Mouse (Mus musculus) midbrain, embryonic 12.5 days (tissue): ENCODE data around the gene Ndufc2. TPM values are rescaled to one million over a fixed set of nuclear protein-coding genes. Genes with fewer than 3 reads are reported as not detected.
"Not testable (repeated sequence)": the region's sequence is repeated elsewhere in the genome, so short reads cannot be mapped to it uniquely, and the experiment has no call there.

Experiments
- ATAC-seq: fragments of 200-750 bp; cut with Nextera tagmentation; 2 replicates; pipeline ENCODE4 v1.8.0; 2017; ENCODE audit warnings: low read depth, moderate TSS enrichment, moderate library complexity; ENCODE audit not compliant: low FRiP score
- H3K27ac ChIP-seq: fragments of 300-500 bp; sonication (generic); replicated peaks from 2 replicates; pipeline ENCODE4 v1.5.1; 2016; ENCODE audit warnings: mild to moderate bottlenecking
- H3K27me3 ChIP-seq: fragments of 300-500 bp; sonication (generic); 2 replicates; pipeline ENCODE4 v1.6.1; 2016; ENCODE audit warnings: mild to moderate bottlenecking
- H3K36me3 ChIP-seq: fragments of 300-500 bp; sonication (generic); 2 replicates; pipeline ENCODE4 v1.6.1; 2016
- H3K4me1 ChIP-seq: fragments of 300-500 bp; sonication (generic); 2 replicates; pipeline ENCODE4 v1.6.1; 2016
- H3K4me2 ChIP-seq: fragments of 300-500 bp; sonication (generic); replicated peaks from 2 replicates; pipeline ENCODE4 v1.6.1; 2016; ENCODE audit warnings: mild to moderate bottlenecking, moderate library complexity
- H3K4me3 ChIP-seq: fragments of 300-500 bp; sonication (generic); 2 replicates; pipeline ENCODE4 v1.5.1; 2016; ENCODE audit warnings: mild to moderate bottlenecking
- H3K9ac ChIP-seq: fragments of 300-500 bp; sonication (generic); replicated peaks from 2 replicates; pipeline ENCODE4 v1.6.1; 2016; ENCODE audit warnings: mild to moderate bottlenecking, moderate library complexity
- H3K9me3 ChIP-seq: fragments of 300-500 bp; sonication (generic); 2 replicates; pipeline ENCODE4 v1.6.1; 2016; ENCODE audit warnings: mild to moderate bottlenecking
- WGBS: fragments of 180-500 bp; shearing (Covaris S2); methylation state at CpG from one replicate; pipeline ENCODE4 v1.1.7; 2016; 5-methylcytosine and 5-hydroxymethylcytosine counted together
- polyA plus RNA-seq: library from polyadenylated mRNA; unstranded; fragments of >200 nt; fragmentation: Nextera tagmentation; extraction: Ambion mirVana; gene quantifications from 2 replicates; pipeline ENCODE4 v1.2.1, GENCODE M21; 2016

Gene Ndufc2
- polyA plus RNA-seq, 1 experiment from 2014 or later: 344 TPM

DNA sequence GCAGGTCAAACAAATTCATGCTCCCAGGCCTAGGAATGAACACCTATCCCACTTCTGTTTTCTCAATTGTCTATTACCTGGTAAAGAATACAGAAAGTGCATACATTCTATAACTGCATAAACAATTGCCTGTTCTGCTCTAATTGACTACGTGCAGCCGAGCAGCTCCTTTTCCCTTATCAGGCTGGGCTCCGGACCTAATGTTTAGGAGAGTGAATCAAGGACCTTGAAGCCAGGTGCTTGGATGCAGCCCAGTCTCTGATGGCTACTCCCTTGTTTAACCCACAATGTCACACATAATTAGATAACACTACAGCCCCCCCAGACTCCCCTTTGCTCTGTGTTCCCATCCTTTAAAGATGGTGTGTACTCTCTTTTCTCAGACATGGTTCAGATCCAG is 33.7 kb downstream of the Ndufc2 start:
- not testable (repeated sequence) for H3K36me3 ChIP-seq, H3K9me3 ChIP-seq, ATAC-seq, H3K9ac ChIP-seq, H3K27me3 ChIP-seq, H3K27ac ChIP-seq, H3K4me2 ChIP-seq, H3K4me3 ChIP-seq
- WGBS: 87% methylated on average over 3 of the region's 3 CpGs
- peaks cover 19% of the 10 kb centered on the region for H3K4me1 ChIP-seq

DNA sequence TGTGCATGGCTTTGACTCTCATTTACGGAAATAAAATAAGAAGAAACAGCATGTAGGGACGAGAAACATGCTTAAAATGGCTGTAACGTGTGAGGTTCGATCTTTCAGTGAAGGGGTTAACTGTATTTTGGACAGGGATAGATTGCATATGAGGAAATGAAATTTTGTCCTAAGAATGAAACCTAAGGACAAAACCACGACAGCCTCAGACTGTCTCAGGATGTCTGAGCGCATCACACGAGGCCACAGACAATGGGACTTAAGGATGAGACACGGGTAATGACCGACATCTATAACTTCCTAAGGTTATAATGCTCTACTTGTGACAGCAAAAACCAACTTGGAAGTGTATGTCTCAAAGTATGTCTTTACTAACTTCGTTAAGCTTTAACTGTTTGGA is 34.7 kb downstream of the Ndufc2 start:
- H3K4me3 ChIP-seq: no peak overlapping the region
- H3K36me3 ChIP-seq: no peaks in the 10 kb centered on the region
- no peak overlapping the region for H3K9ac ChIP-seq
- H3K4me2 ChIP-seq: no peak overlapping the region
- WGBS: 87% methylated on average over 10 of the region's 10 CpGs
- no peak overlapping the region for H3K27ac ChIP-seq
- H3K9me3 ChIP-seq: no peaks in the 10 kb centered on the region
- ATAC-seq: no peak
- H3K4me1 ChIP-seq: peaks cover 14% of the 10 kb centered on the region
- H3K27me3 ChIP-seq: no peaks in the 10 kb centered on the region

- no peaks in the 10 kb centered on the region for H3K27me3 ChIP-seq
- H3K36me3 ChIP-seq: no peaks in the 10 kb centered on the region
- no peak overlapping the region for H3K27ac ChIP-seq
- H3K4me3 ChIP-seq: no peak overlapping the region
- peaks cover 5% of the 10 kb centered on the region; the same call in 1 of the 2 replicates for H3K9me3 ChIP-seq
- H3K4me1 ChIP-seq: no peaks in the 10 kb centered on the region
- ATAC-seq: no peak
- H3K9ac ChIP-seq: no peak overlapping the region
- no peak overlapping the region for H3K4me2 ChIP-seq
These were observed 39.2 kb downstream of the Ndufc2 start for GRCm38 (mm10) chr7:97438986-97439385.

DNA sequence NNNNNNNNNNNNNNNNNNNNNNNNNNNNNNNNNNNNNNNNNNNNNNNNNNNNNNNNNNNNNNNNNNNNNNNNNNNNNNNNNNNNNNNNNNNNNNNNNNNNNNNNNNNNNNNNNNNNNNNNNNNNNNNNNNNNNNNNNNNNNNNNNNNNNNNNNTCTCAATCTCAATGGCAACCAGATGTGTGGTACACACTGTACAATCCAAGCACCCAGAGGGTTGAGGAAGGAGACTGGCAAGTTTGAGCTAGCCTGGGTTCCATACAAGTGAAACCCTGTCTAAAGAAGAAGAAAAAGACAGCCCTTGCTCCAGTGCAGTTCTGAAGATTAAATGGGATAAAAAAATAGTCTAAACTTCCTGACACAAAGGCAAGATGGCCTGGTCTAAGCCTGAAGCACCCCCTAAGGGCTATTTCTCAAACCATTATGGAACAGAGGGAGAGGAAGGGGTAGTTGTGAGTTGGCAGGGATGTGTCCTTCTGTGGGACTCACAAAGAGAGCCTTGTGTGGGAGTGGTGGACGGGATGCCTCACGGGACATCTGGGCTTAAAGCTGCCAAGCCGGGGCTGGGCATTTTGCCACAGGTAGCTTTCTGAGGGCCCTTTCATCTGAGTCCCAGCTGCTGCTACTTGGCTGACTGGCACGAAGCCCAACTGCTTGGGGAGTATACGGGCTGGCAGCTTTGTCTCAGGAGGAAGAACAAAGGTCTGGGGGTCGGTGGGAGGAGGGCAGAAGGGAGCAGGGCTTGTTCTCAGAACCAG is 46.5 kb downstream of the Ndufc2 start:
- Histone ChIP-seq H3K9me3 (peaks cover 3% of the 10 kb centered on the region; the same call in 1 of the 2 replicates), H3K27me3 (no peaks in the 10 kb centered on the region), H3K4me3 (no peak overlapping the region), H3K36me3 (no peaks in the 10 kb centered on the region), H3K4me1 (0 out of 2 replicates have a peak, but pooled peaks cover 10% of the 10 kb centered on the region), H3K4me2 (no peak overlapping the region), H3K9ac (no peak overlapping the region), H3K27ac (peak overlapping the region; percentile 74)
- ATAC-seq: peak; percentile 90
- WGBS: 35% methylated on average over 6 of the region's 6 CpGs

- peak; percentile 70 for ATAC-seq
- WGBS: 55% methylated on average over 6 of the region's 6 CpGs
These were observed 47.3 kb downstream of the Ndufc2 start for GRCm38 (mm10) chr7:97447050-97447531.

GRCm38 (mm10) chr7:97451023-97451422 is 51.2 kb downstream of the Ndufc2 start, which contains the start of gene Kctd14:
TSS of gene Kctd14 (plus strand) at chr7:97451323.
- not testable (repeated sequence) for H3K27me3 ChIP-seq, H3K36me3 ChIP-seq, H3K4me2 ChIP-seq, H3K9me3 ChIP-seq, H3K9ac ChIP-seq, H3K4me3 ChIP-seq, ATAC-seq, H3K27ac ChIP-seq
- H3K4me1 ChIP-seq: peaks cover 20% of the 10 kb centered on the region; the same call in 1 of the 2 replicates
- 82% methylated on average over 2 of the region's 2 CpGs for WGBS

More at GRCm38 (mm10) chr7:97447050-97447531, 47.3 kb downstream of the Ndufc2 start:
- Histone ChIP-seq H3K27ac (peak overlapping the region; percentile 74), H3K4me2 (no peak overlapping the region), H3K9me3 (no peaks in the 10 kb centered on the region), H3K27me3 (no peaks in the 10 kb centered on the region), H3K36me3 (no peaks in the 10 kb centered on the region), H3K9ac (no peak overlapping the region), H3K4me3 (no peak overlapping the region), H3K4me1 (0 out of 2 replicates have a peak, but pooled peaks cover 10% of the 10 kb centered on the region)

DNA sequence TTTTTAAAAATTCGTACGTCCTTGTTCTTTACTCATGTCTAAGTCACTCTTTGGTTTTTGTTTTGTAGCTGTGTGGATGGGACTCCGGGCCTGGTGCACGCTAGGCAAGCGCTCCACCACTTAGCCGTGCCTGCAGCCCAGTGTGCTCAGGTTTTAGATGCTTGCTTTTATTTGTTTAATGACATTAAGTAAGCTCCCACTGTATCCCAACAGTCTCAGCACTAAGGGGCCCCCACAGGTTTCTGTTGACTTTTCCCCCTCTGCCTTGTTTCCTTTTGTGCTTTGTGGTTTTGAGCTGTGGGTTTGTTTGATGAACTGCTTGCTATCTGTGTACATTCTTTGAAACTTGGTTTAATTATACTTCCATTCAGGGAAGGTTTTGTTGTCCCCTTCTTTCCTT is 52.4 kb downstream of the Ndufc2 start:
- WGBS: 69% methylated on average over 6 of the region's 6 CpGs
- H3K4me3 ChIP-seq: no peak overlapping the region
- no peak for ATAC-seq

DNA sequence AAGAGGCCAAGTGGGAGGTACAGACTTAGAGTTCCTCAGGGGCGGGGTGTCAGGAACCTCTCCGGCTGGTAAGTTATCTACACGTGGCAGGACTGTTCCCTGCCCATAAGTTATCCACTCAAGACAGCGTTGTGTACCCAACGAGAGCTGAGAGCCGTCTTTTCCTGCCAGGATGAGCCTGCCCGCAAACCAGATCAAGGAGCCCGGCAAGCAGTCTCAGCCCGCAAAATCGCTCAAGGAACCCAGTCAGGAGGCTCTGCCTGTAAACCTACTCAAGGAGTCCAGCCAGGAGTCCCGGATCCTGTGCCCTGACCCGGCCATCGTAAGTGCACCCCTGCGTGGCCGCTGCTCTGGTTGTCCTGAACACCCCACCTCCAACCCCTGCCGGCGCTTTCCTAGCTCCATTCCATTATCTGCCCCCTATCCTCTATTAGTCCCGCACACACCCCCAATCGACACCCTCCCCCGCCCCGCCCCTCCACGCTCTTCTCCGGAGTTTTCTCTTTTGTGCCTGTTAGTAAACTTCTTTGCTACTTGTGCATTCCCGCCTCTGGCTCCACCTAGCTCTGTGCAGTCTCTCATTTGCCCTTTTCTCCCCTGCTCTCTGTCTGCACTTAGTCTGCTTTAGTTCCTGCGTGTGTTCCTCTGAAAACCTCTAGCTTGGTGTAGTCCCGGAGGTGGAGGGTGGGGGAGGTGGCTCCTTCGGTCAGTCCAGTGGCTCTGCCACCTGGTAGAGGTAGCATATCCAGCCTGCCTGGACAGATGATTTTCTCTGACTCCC is 53.5 kb downstream of the Ndufc2 start:
- no peaks in the 10 kb centered on the region for H3K9me3 ChIP-seq
- 12% methylated on average over 27 of the region's 27 CpGs for WGBS
- no peak overlapping the region for H3K27ac ChIP-seq
- H3K4me1 ChIP-seq: peaks cover 11% of the 10 kb centered on the region; the same call in 1 of the 2 replicates
- peak overlapping the region; percentile 59 for H3K4me2 ChIP-seq
- H3K27me3 ChIP-seq: peaks cover 10% of the 10 kb centered on the region; the same call in 1 of the 2 replicates
- H3K4me3 ChIP-seq: peak overlapping the region; percentile 35
- H3K36me3 ChIP-seq: no peaks in the 10 kb centered on the region
- peak overlapping the region; percentile 29 for H3K9ac ChIP-seq
- ATAC-seq: no peak

More for the DNA sequence above, 52.4 kb downstream of the Ndufc2 start:
- Histone ChIP-seq H3K27me3 (peaks cover 10% of the 10 kb centered on the region; the same call in 1 of the 2 replicates), H3K27ac (no peak overlapping the region), H3K4me1 (peaks cover 11% of the 10 kb centered on the region; the same call in 1 of the 2 replicates), H3K9ac (no peak overlapping the region), H3K9me3 (no peaks in the 10 kb centered on the region), H3K36me3 (no peaks in the 10 kb centered on the region), H3K4me2 (no peak overlapping the region)

- H3K4me3 ChIP-seq: no peak overlapping the region
- no peak overlapping the region for H3K9ac ChIP-seq
- no peaks in the 10 kb centered on the region for H3K36me3 ChIP-seq
- WGBS: 95% methylated on average over 10 of the region's 10 CpGs
- H3K27ac ChIP-seq: no peak overlapping the region
- peaks cover 11% of the 10 kb centered on the region; the same call in 1 of the 2 replicates for H3K4me1 ChIP-seq
- no peak overlapping the region for H3K4me2 ChIP-seq
- no peaks in the 10 kb centered on the region for H3K9me3 ChIP-seq
- peaks cover 10% of the 10 kb centered on the region; the same call in 1 of the 2 replicates for H3K27me3 ChIP-seq
- no peak for ATAC-seq
These were observed 55.0 kb downstream of the Ndufc2 start for GRCm38 (mm10) chr7:97454795-97455194.

DNA sequence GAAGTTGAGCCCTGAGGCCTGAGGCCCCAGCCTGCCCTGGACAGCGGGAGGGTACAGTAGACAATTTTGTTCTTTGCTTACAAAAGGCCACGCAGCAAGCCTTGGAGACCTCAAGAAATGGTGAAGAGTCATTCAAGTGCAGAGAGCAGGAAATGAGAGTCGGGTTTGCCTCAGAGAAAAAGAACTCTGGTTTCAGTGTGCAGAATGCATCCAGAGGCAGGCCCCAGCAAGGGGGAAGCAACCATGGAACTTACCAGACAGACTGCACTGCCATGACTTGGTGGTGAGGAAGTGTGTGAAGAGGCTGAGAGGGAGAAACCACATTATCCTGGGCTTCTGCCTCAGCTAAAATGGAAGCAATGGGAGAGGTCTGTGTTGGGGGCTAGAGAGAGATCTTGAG is 55.8 kb downstream of the Ndufc2 start:
- ATAC-seq: no peak
- H3K4me1 ChIP-seq: peaks cover 11% of the 10 kb centered on the region; the same call in 1 of the 2 replicates
- H3K9me3 ChIP-seq: no peaks in the 10 kb centered on the region
- H3K9ac ChIP-seq: no peak overlapping the region
- 89% methylated on average over 3 of the region's 3 CpGs for WGBS
- no peaks in the 10 kb centered on the region for H3K36me3 ChIP-seq
- H3K4me2 ChIP-seq: no peak overlapping the region
- H3K4me3 ChIP-seq: no peak overlapping the region
- no peak overlapping the region for H3K27ac ChIP-seq
- peaks cover 10% of the 10 kb centered on the region; the same call in 1 of the 2 replicates for H3K27me3 ChIP-seq
